8 mouse cellular contexts compared by ENCODE assay signal in genomic region chr2:5064247-5064646, GRCm38 (mm10). TPM values are rescaled to one million over a fixed set of nuclear protein-coding genes. Genes with fewer than 3 reads are reported as not detected.
DNase-seq lines count a peak whose midpoint lies in the region; ATAC-seq and TF ChIP-seq lines count a peak whose summit lies in the region.

No protein-coding gene starts in this region.

- H3K4me2 ChIP-seq in heart, embryonic 13.5 days, result peak overlapping the region; percentile 93
- peak overlapping the region; percentile 91 for H3K4me2 ChIP-seq in forebrain, postnatal 0 days (ENCODE audit: low read depth)

- TF ChIP-seq CTCF in forebrain, postnatal 0 days (IDR thresholded peaks at IDR 0.05; ENCODE audit: low read depth), result no peak

- H3K4me3 ChIP-seq in heart, embryonic 13.5 days, result peak overlapping the region; percentile 74
- H3K4me3 ChIP-seq in forebrain, postnatal 0 days (ENCODE audit: low read depth, low read length), result peak overlapping the region; percentile 68

- 29% methylated on average over 4 of the region's 4 CpGs for WGBS in heart, embryonic 13.5 days
- 29% methylated on average over 4 of the region's 4 CpGs for WGBS in forebrain, postnatal 0 days

- no peaks in the 10 kb centered on the region for H3K27me3 ChIP-seq in heart, embryonic 13.5 days (replicated peaks)
- H3K27me3 ChIP-seq in forebrain, postnatal 0 days (ENCODE audit: insufficient read depth, low read length), result no peaks in the 10 kb centered on the region

- H3K9me3 ChIP-seq in heart, embryonic 13.5 days, result no peaks in the 10 kb centered on the region
- no peaks in the 10 kb centered on the region for H3K9me3 ChIP-seq in forebrain, postnatal 0 days (ENCODE audit: low read length)

- no peak for ATAC-seq in heart, embryonic 13.5 days (ENCODE audit: extremely low read depth, insufficient number of reproducible peaks, low FRiP score, low TSS enrichment)
- ATAC-seq in forebrain, postnatal 0 days, result peak; percentile 62
- peak; percentile 8; the same call in 1 of the 2 replicates for ATAC-seq in megakaryocyte progenitor cell, adult 5-6 weeks (replicated peaks; ENCODE audit: poor library complexity)

- H3K36me3 ChIP-seq in heart, embryonic 13.5 days, result no peaks in the 10 kb centered on the region
- H3K36me3 ChIP-seq in forebrain, postnatal 0 days (ENCODE audit: insufficient read depth), result no peaks in the 10 kb centered on the region

- no peak overlapping the region for H3K27ac ChIP-seq in heart, embryonic 13.5 days (replicated peaks)
- H3K27ac ChIP-seq in forebrain, postnatal 0 days (ENCODE audit: low read depth, low read length), result no peak overlapping the region

- H3K9ac ChIP-seq in heart, embryonic 13.5 days, result peak overlapping the region; percentile 87; the same call in 1 of the 2 replicates
- H3K9ac ChIP-seq in forebrain, postnatal 0 days, result peak overlapping the region; percentile 75

- DNase-seq in heart, adult 9 months (ENCODE audit: low spot score in 2 of 2), result no peak
- DNase-seq in R1 (ENCODE audit: low read depth, low spot score), result peak; percentile 59
- no peak for DNase-seq in forebrain, postnatal 0 days
- no peak for DNase-seq in spleen, postnatal 36 days (ENCODE audit: low spot score in 2 of 2)
- no peak for DNase-seq in testis, postnatal 10 days (ENCODE audit: low spot score)
- no peak for DNase-seq in cerebellum, adult 18-20 months

- peaks cover 17% of the 10 kb centered on the region for H3K4me1 ChIP-seq in heart, embryonic 13.5 days
- H3K4me1 ChIP-seq in forebrain, postnatal 0 days (ENCODE audit: insufficient read depth), result peaks cover 4% of the 10 kb centered on the region; the same call in 1 of the 2 replicates

RNA-seq across cellular contexts. Expression of gene Optn, which starts 0.4 kb away (rescaled TPM):
- 13.0 TPM in 2 replicates for polyA plus RNA-seq in heart, embryonic 13.5 days (2015; fragmentation: Nextera tagmentation; extraction: Ambion mirVana)
- total RNA-seq in forebrain, postnatal 0 days (2014; rRNA removed), result 24.1 and 25.1 TPM in 2 replicates
- 12.5 and 16.7 TPM in 2 replicates for polyA plus RNA-seq in forebrain, postnatal 0 days (2015; fragmentation: Nextera tagmentation; extraction: Ambion mirVana)
- 6.6 and 10.1 TPM in 2 replicates for total RNA-seq in megakaryocyte progenitor cell, adult 5-6 weeks (2015)
- 19.8 and 30.8 TPM in 2 replicates for total RNA-seq in megakaryocyte progenitor cell, adult 5-6 weeks (2017)

RNA-seq across cellular contexts. Expression of gene Mcm10, which starts 51.7 kb away (rescaled TPM):
- polyA plus RNA-seq in heart, embryonic 13.5 days (2015; fragmentation: Nextera tagmentation; extraction: Ambion mirVana), result 16.6 and 17.3 TPM in 2 replicates
- 2.0 and 2.3 TPM in 2 replicates for total RNA-seq in forebrain, postnatal 0 days (2014; rRNA removed)
- 1.9 and 2.0 TPM in 2 replicates for polyA plus RNA-seq in forebrain, postnatal 0 days (2015; fragmentation: Nextera tagmentation; extraction: Ambion mirVana)
- 66.4 and 68.7 TPM in 2 replicates for total RNA-seq in megakaryocyte progenitor cell, adult 5-6 weeks (2015)
- 75.6 and 83.8 TPM in 2 replicates for total RNA-seq in megakaryocyte progenitor cell, adult 5-6 weeks (2017)

Comparison
In these comparisons a context has a peak if more than half of its experiments do, and no peak if none do; other contexts are left out.
1. RNA of gene Mcm10, which starts 51.7 kb away (total RNA-seq): 66.4 to 83.8 TPM in megakaryocyte progenitor cell, adult 5-6 weeks; 2.0 to 2.3 TPM in forebrain, postnatal 0 days; every median in the first group is over 10 times any median in the second.